Mouse (Mus musculus) heart, postnatal 14 days (tissue): ENCODE measurements around the gene Asb9. TPM values are rescaled to one million over a fixed set of nuclear protein-coding genes. Genes with fewer than 3 reads are reported as not detected.

Source experiments
- DNase-seq, 2 experiments: peaks; one replicate each; pipeline ENCODE4 v3.0.0; 2021 to 2022
- intact Hi-C: fragments of 180-260 bp; cut with DNase I; formaldehyde crosslinking; loops from one replicate; pipeline ENCODE4 v1.15.1; 2025
- long read RNA-seq, 2 experiments: library from polyadenylated mRNA; stranded (forward); transcript quantifications; one replicate each; pipeline ENCODE4 v2.0.0; 2021
- total RNA-seq, 2 experiments: library from RNA; stranded (reverse); gene quantifications; 2 replicates each; pipeline ENCODE4 v1.2.3; 2021

Gene Asb9
- total RNA-seq, result not detected
- long read RNA-seq, experiment 1, result 0 reads
- long read RNA-seq, experiment 2, result 0 reads

DNA sequence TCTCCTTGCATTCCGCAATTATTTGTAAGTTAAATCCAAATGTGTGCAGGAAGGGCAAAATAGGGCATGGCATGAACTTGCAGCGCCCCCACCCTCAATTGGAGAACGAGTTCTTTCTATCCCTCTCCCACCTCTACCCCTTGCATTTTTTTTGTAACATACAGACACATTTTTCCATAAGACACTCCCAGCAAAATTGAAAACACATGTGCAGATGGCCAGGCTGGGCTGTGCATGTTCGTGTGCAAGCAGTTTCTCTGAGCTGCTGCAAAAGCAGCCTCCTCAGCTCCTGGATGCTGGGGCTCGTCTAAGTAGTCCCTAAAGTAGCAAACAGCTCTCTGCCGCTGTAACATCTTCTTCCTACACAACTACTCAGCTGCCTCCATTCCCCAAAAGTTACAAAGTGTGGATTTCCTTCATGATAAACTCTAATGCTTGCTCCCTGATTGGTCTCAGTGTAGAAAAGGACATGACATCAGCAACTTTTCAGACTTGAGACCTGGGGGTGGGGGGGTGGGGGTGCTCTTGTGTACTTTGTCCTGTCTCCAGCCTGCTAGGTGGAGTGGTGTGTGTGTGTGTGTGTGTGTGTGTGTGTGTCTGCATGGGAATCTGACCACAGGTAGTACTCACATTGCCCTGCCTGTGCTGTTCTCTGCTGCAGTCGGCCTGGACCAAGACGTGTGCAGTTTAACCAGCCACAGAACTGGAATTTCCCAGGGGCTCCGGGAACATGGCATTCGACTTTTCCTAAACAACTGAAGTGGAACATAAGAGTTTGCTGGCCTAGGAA is at the start of gene Asb9:
Asb9 (plus strand) TSS at position 619 of the 790 bp plus-strand sequence.
- intact Hi-C loops, result no loop called here
- DNase-seq, result no peak

DNA sequence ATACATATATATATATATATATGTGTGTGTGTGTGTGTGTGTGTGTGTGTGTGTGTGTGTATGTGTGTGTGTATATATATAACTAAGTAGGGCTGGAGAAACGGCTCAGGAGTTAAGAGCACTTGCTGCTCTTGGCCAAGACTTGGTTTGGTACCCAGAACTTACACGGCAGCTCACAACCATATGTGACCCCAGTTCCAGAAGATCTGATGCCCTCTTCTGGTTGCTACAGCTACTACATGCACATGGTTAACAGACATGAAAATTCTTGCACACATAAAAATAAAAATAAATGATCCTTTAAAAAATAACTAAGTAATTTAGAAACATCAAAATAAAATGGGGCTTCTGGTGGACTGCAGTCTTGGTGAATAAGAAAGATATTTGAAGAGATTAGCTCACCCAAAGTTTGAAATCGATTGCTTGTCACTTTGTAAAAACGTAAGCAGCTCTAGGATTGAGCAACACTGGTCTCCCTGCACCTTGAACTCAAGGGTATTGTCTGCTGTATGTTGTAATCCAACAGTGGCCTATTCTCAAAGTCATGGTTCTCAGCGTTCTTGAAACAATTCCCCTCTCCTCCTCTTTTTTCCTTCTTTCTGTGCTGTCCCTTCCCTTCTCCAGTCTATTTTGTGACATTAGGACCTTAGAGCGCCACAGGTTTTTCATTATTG is 46.8 kb upstream of the Asb9 start:
- DNase-seq, result no peak
- intact Hi-C loops, result no loop called here

DNA sequence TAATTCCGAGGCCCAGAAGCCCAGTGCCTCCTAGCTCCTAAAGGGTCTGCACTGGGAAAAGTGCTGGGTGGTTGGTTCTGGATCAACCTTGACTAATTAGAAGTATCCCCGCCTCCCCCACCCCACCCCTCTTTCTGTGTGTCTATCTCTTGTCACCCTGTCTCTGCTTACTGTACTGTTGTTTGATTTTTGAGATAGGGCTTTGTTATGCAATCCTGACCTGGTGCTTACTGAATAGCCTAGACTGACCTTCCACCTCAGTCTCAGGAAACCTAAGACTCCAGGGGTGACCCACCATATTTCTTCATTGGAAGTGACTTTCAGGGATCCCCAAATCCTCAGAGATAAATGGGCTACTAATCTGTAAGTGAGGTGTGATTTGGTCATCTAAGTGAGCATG is 3.9 kb upstream of the Asb9 start:
- no peak for DNase-seq
- intact Hi-C loops, result no loop called here

DNA sequence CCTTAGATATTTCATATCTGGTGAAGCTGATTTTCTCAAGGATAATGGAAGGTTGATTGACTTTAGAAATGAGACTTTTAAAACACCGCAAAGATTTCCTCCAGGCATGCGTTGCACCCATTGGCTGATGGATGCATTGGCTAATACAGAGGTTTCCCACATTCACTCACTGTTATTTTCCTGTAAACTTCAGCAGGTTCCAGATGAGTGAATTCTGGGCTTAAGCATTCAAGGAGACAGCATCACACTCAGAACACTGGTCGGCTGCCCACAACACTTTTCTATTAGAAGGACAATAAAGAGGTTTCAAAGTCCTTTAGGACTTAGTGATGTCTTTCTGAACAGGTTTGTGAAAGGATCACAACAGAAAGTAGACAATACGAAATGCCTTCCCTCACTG is 941 bp downstream of the Asb9 start:
- no peak for DNase-seq
- intact Hi-C loops, result no loop called here

DNA sequence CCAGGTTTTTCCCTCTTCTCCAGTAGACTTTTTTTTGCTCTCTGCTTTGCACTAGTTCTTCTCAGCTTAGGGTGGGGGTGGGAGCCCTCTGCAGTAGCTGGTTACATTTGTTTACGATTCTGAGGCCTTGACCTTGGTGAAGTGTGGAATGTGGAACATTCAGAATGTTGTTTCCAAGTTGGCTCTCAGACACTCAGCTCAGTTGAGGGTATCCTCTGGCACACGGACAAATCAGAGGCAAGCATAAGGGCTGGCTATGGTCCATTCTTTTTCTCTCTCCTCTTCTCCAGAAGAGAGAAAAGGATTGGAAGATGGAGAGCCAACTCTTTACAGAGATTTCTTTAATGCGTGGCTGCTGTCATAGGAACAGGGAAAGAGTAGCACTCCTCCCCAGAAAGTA is 2.6 kb downstream of the Asb9 start:
- intact Hi-C loops, result no loop called here

DNA sequence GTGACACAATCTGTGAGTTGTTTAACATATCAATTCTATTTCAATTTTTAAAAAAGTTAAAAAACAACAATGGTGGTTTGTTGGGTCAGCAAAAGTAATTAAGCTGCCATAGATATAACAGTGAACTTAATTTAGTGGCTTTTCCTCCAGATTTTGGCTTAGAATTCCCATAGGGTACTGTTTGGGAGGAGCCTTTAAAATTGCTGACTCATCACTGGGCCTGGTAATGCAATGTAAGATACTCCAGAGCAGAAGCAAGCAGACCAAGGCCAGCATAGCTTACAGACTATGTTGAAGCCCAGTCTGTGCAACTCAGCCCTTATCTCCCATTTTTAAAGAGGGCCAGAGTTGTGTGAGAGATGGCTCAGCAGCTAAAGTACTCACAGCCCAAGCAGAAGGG is 16.0 kb downstream of the Asb9 start:
- DNase-seq, result no peak
- intact Hi-C loops, result no loop called here

More for the DNA sequence above, 2.6 kb downstream of the Asb9 start:
- no peak for DNase-seq

DNA sequence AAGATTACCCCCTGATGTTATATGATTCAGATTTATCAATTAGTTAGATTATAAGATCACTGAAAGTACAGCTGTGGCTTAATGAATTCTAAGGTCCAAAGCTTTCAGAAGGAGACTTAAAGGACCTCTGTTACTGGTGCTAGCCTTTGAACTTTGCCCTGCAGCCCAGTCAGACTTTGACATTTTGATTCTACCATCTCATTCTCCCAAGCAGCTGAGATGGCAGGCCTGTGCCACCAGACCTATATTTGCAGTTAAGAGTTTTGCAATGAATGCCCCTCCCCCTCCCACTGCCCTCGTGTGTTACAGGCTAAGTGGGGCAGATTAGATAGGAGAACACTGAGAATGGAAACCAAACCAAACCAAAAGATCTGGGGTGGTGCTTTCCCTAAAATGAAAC is 20.4 kb downstream of the Asb9 start:
- DNase-seq, result no peak
- intact Hi-C loops, result no loop called here

DNA sequence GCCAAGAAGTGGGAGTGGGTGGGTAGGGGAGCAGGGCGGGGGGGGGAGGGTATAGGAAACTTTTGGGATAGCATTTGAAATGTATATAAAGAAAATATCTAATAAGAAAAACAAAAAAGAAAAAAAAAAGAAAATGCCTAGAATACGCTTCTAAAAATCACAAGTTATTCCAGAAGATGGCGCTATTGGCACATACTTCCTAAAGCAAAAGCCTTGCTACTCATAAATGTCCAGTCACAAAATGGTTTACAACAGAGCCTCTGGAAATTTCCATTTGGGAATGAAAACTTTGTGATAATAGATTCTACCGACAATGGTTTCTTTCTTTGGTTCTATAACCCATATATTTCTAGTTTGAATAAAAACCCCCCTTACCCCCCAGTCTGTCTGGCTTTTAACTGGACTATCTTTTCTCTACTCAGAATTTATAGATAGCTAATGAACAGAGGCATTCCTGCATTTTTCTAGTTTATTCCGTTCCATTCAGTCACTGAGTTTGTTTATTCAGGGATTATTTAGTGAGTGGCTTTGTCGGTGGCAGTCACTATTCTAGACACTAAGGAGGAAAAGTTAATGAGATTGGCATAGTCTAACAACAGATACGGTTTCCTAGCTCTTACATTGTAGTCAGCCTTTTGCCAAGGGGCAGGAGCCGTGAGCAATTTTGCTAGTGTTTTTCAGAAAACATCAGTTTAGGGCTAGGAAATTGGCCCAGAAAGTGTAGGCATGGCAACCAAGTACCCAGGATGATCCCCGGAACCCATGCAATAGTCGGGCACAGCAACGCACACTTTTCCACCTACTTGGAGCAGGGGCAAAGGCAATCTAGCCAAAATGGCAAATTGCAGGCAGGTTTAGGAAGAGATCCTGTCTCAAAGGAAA is 35.5 kb downstream of the Asb9 start:
- peak in 1 of 2 experiments; percentile 5 for DNase-seq
- intact Hi-C loops, result loop anchor here (5.0 kb wide), 1 partner anchor 1621 kb away; no protein-coding TSS in a partner anchor

DNA sequence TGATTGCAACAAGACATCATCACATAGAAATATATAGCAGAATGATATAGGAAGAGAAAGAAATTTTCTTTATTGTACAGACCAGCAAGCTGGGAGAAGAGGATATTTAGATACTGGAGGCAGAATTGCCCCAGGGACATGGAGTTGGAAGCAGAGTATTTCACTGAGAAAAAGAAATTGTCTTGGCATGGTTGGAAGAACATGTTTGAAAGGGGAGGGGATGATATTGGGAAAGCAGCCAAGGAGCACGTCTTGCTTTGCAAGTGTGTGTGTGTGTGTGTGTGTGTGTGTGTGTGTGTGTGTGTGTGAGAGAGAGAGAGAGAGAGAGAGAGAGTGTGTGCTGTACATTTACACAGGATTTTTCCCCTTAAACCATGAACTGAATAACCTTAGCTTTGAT is 64.1 kb downstream of the Asb9 start:
- intact Hi-C loops, result no loop called here
- DNase-seq, result no peak

DNA sequence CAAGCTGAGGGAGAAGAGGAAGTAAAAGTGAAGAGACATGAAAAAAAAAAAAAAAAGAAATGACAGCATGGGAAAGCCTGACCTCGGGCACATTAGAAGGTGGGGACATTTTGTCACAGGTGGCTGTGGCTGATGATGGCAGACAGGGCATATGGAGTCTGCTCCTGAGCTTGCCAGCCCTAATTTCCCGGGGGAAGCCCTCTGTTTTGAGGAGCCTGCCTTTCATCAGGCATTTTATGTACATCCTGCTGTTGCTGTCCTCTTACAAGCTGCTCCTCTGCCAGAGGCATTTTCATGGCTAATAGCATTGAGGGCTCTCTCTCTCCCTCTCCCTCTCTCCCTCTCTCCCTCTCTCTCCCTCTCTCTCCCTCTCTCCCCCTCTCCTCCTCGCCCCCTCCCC is 70.8 kb downstream of the Asb9 start:
- intact Hi-C loops, result no loop called here
- DNase-seq, result no peak

Other genes starting within 250 kb of the Asb9 start
- gene Bmx, start 248.1 kb upstream of the Asb9 start, total RNA-seq, result 1 to 10 TPM; 2.3 to 2.5 TPM
- 1 to 10 TPM; 2.6 to 5.0 TPM for gene Pir, start 237.0 kb upstream of the Asb9 start, total RNA-seq
- 1 to 10 TPM; 1.9 to 2.4 TPM for gene Vegfd, start 132.9 kb upstream of the Asb9 start, total RNA-seq
- 1 to 10 TPM; 3.2 to 3.4 TPM for gene Piga, start 86.5 kb upstream of the Asb9 start, total RNA-seq
- 100 to 1,000 TPM in 1 of 2 experiments, 10 to 100 TPM in 1; 49.4 to 111 TPM for gene Asb11, start 69.3 kb upstream of the Asb9 start, total RNA-seq